Mouse (Mus musculus) liver, embryonic 11.5 days (tissue): ENCODE data around the gene Vmn2r4. TPM values are rescaled to one million over a fixed set of nuclear protein-coding genes. Genes with fewer than 3 reads are reported as not detected.

Source experiments
- polyA plus RNA-seq: library from polyadenylated mRNA; unstranded; fragments of >200 nt; fragmentation: Nextera tagmentation; extraction: Ambion mirVana; gene quantifications from 2 replicates; pipeline ENCODE4 v1.2.1, GENCODE M21; 2014

Vmn2r4 gene
- polyA plus RNA-seq, 1 experiment from 2014 or later, result not detected

Other genes with a start within 250 kb of the Vmn2r4 start
- not detected in 2 replicates for gene Vmn2r3, start 125.7 kb downstream of the Vmn2r4 start, polyA plus RNA-seq
- not detected in 2 replicates for gene Vmn2r5, start 94.5 kb upstream of the Vmn2r4 start, polyA plus RNA-seq
- not detected in 2 replicates for gene Vmn2r6, start 150.5 kb upstream of the Vmn2r4 start, polyA plus RNA-seq